ENCODE assay signal across 9 mouse cellular contexts in the genomic region with DNA sequence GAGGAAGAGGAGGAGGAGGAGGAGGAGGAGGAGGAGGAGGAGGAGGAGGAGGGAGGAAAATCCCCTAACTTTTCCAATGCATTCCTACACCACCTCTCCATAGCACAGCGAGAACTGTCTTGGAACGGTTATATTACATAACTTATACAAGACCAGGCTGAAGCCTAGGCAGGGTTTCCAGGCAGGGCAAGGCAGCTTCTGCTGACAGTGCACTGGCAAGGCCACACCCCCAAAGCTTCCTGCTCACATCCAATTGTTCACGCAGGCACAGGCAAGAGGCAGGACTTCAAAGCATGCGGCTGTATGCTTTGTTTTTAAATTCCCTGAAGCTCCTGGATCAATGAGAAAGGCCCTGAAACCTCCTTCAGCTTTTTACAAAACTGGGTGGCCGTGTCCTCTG. TPM values are rescaled to one million over a fixed set of nuclear protein-coding genes. Genes with fewer than 3 reads are reported as not detected.
DNase-seq lines count a peak whose midpoint lies in the region; ATAC-seq and TF ChIP-seq lines count a peak whose summit lies in the region.
"Had no signal": no experiment of that assay in that cellular context is flagged by ENCODE, and none has a peak within 500 bp of the region (broad histone marks: within the 10 kb centered on the region; RNA-seq: fewer than 3 reads in every experiment).

No protein-coding gene starts in this region.

- H3K9ac ChIP-seq in hindbrain, postnatal 0 days (replicated peaks; ENCODE audit: low read length), result no peak overlapping the region
- H3K9ac ChIP-seq in hindbrain, embryonic 16.5 days (ENCODE audit: low read depth, low read length), result no peak overlapping the region
- H3K9ac ChIP-seq in forebrain, postnatal 0 days, result no peak overlapping the region
- no peak overlapping the region for H3K9ac ChIP-seq in limb, embryonic 14.5 days (ENCODE audit: low read depth, low read length, severe bottlenecking)
- H3K9ac ChIP-seq: hindbrain, embryonic 15.5 days had no signal

- no peak for TF ChIP-seq POLR2A in limb, embryonic 14.5 days (IDR thresholded peaks at IDR 0.05; ENCODE audit: borderline replicate concordance, extremely low read depth, insufficient read depth, insufficient read length)

- no peak overlapping the region for H3K4me3 ChIP-seq in hindbrain, postnatal 0 days (ENCODE audit: low read length)
- H3K4me3 ChIP-seq in hindbrain, embryonic 16.5 days (ENCODE audit: low read length), result no peak overlapping the region
- no peak overlapping the region for H3K4me3 ChIP-seq in forebrain, postnatal 0 days (ENCODE audit: low read depth, low read length)
- no peak overlapping the region for H3K4me3 ChIP-seq in limb, embryonic 14.5 days (replicated peaks; ENCODE audit: low read length)
- H3K4me3 ChIP-seq: hindbrain, embryonic 15.5 days had no signal

- no peaks in the 10 kb centered on the region for H3K4me1 ChIP-seq in hindbrain, postnatal 0 days (ENCODE audit: insufficient read depth, low read length)
- no peaks in the 10 kb centered on the region for H3K4me1 ChIP-seq in hindbrain, embryonic 16.5 days (ENCODE audit: control insufficient read depth, insufficient read depth, low read depth, low read length)
- no peaks in the 10 kb centered on the region for H3K4me1 ChIP-seq in forebrain, postnatal 0 days (ENCODE audit: insufficient read depth)
- H3K4me1 ChIP-seq in limb, embryonic 14.5 days (ENCODE audit: control insufficient read depth, insufficient read depth, low read length), result peaks cover 7% of the 10 kb centered on the region; the same call in 1 of the 2 replicates
- H3K4me1 ChIP-seq: hindbrain, embryonic 15.5 days had no signal

- WGBS in hindbrain, postnatal 0 days, result 12% methylated on average over 5 of the region's 5 CpGs
- 21% methylated on average over 5 of the region's 5 CpGs for WGBS in hindbrain, embryonic 16.5 days
- 23% methylated on average over 5 of the region's 5 CpGs for WGBS in forebrain, postnatal 0 days
- WGBS in limb, embryonic 14.5 days, result 31% methylated on average over 5 of the region's 5 CpGs

- H3K27me3 ChIP-seq in hindbrain, postnatal 0 days (ENCODE audit: insufficient read depth, low read length), result no peaks in the 10 kb centered on the region
- H3K27me3 ChIP-seq in hindbrain, embryonic 16.5 days (replicated peaks; ENCODE audit: control insufficient read depth, insufficient read depth, low read length), result no peaks in the 10 kb centered on the region
- no peaks in the 10 kb centered on the region for H3K27me3 ChIP-seq in forebrain, postnatal 0 days (ENCODE audit: insufficient read depth, low read length)
- H3K27me3 ChIP-seq in limb, embryonic 14.5 days (ENCODE audit: control insufficient read depth, insufficient read depth, low read length), result no peaks in the 10 kb centered on the region
- H3K27me3 ChIP-seq: hindbrain, embryonic 15.5 days had no signal

- no peaks in the 10 kb centered on the region for H3K36me3 ChIP-seq in hindbrain, postnatal 0 days (ENCODE audit: insufficient read depth, low read length)
- no peaks in the 10 kb centered on the region for H3K36me3 ChIP-seq in hindbrain, embryonic 16.5 days (ENCODE audit: control insufficient read depth, insufficient read depth, low read length)
- H3K36me3 ChIP-seq in forebrain, postnatal 0 days (ENCODE audit: insufficient read depth), result no peaks in the 10 kb centered on the region
- H3K36me3 ChIP-seq in limb, embryonic 14.5 days (ENCODE audit: control insufficient read depth, insufficient read depth, low read length), result no peaks in the 10 kb centered on the region
- H3K36me3 ChIP-seq: hindbrain, embryonic 15.5 days had no signal

- TF ChIP-seq CTCF in hindbrain, postnatal 0 days (IDR thresholded peaks at IDR 0.05; ENCODE audit: low read depth), result no peak
- TF ChIP-seq CTCF in forebrain, postnatal 0 days (IDR thresholded peaks at IDR 0.05; ENCODE audit: low read depth), result no peak

- DNase-seq in hindbrain, postnatal 0 days (ENCODE audit: low spot score), result peak; percentile 30
- peak; percentile 74 for DNase-seq in Muller cell, postnatal 12 days (ENCODE audit: inconsistent ontology term)
- no peak for DNase-seq in forebrain, postnatal 0 days
- peak; percentile 58 for DNase-seq in limb, embryonic 14.5 days (ENCODE audit: low spot score)
- peak; percentile 84 for DNase-seq in thymus, postnatal 14 days
- DNase-seq in cerebellum, postnatal 4 days (ENCODE audit: low spot score in 2 of 2), result no peak
- no peak for DNase-seq in right cerebral cortex, postnatal 10 days (ENCODE audit: low spot score in 2 of 2)

- H3K9me3 ChIP-seq in hindbrain, postnatal 0 days (ENCODE audit: low read length), result no peaks in the 10 kb centered on the region
- H3K9me3 ChIP-seq in hindbrain, embryonic 16.5 days (ENCODE audit: control insufficient read depth, low read length), result no peaks in the 10 kb centered on the region
- H3K9me3 ChIP-seq in forebrain, postnatal 0 days (ENCODE audit: low read length), result no peaks in the 10 kb centered on the region
- no peaks in the 10 kb centered on the region for H3K9me3 ChIP-seq in limb, embryonic 14.5 days (ENCODE audit: control insufficient read depth, low read length)
- H3K9me3 ChIP-seq: hindbrain, embryonic 15.5 days had no signal

- H3K27ac ChIP-seq in hindbrain, postnatal 0 days, result no peak overlapping the region
- H3K27ac ChIP-seq in hindbrain, embryonic 16.5 days (ENCODE audit: low read depth, low read length), result no peak overlapping the region
- H3K27ac ChIP-seq in forebrain, postnatal 0 days (ENCODE audit: low read depth, low read length), result no peak overlapping the region
- H3K27ac ChIP-seq in limb, embryonic 14.5 days (replicated peaks; ENCODE audit: low read depth, low read length), result no peak overlapping the region
- H3K27ac ChIP-seq: hindbrain, embryonic 15.5 days had no signal

- no peak for ATAC-seq in hindbrain, postnatal 0 days
- ATAC-seq in hindbrain, embryonic 16.5 days, result no peak
- ATAC-seq in forebrain, postnatal 0 days, result peak; percentile 66
- ATAC-seq in limb, embryonic 14.5 days (ENCODE audit: low FRiP score, low read depth), result 0 out of 2 replicates have a peak, but pooled peaks have one; percentile 12

- H3K4me2 ChIP-seq in hindbrain, postnatal 0 days (ENCODE audit: low read depth, low read length), result no peak overlapping the region
- H3K4me2 ChIP-seq in hindbrain, embryonic 16.5 days (ENCODE audit: low read length), result no peak overlapping the region
- no peak overlapping the region for H3K4me2 ChIP-seq in forebrain, postnatal 0 days (ENCODE audit: low read depth)
- H3K4me2 ChIP-seq in limb, embryonic 14.5 days (replicated peaks; ENCODE audit: low read depth, low read length, severe bottlenecking), result no peak overlapping the region
- H3K4me2 ChIP-seq: hindbrain, embryonic 15.5 days had no signal

RNA-seq across cellular contexts. Expression of a gene that starts 19.8 kb away (rescaled TPM):
- total RNA-seq in hindbrain, postnatal 0 days (2014; rRNA removed), result 51.6 and 57.3 TPM in 2 replicates
- 2.0 and 2.7 TPM in 2 replicates for polyA plus RNA-seq in hindbrain, postnatal 0 days (2015; fragmentation: Nextera tagmentation; extraction: Ambion mirVana)
- 1.9 and 2.1 TPM in 2 replicates for polyA plus RNA-seq in hindbrain, embryonic 16.5 days (2015; fragmentation: Nextera tagmentation; extraction: Ambion mirVana)
- 40.3 and 54.5 TPM in 2 replicates for total RNA-seq in forebrain, postnatal 0 days (2014; rRNA removed)
- 1.9 and 2.2 TPM in 2 replicates for polyA plus RNA-seq in forebrain, postnatal 0 days (2015; fragmentation: Nextera tagmentation; extraction: Ambion mirVana)
- polyA plus RNA-seq in limb, embryonic 14.5 days (2012; rRNA removed), result 39.1 and 56.2 TPM in 2 replicates
- 5.2 and 6.4 TPM in 2 replicates for polyA plus RNA-seq in limb, embryonic 14.5 days (2014; fragmentation: Nextera tagmentation; extraction: Ambion mirVana)

RNA-seq across cellular contexts. Expression of a gene that starts 44.9 kb away (rescaled TPM):
- 4.7 and 6.8 TPM in 2 replicates for total RNA-seq in hindbrain, postnatal 0 days (2014; rRNA removed)
- 3.6 and 3.7 TPM in 2 replicates for polyA plus RNA-seq in hindbrain, postnatal 0 days (2015; fragmentation: Nextera tagmentation; extraction: Ambion mirVana)
- 4.1 and 5.3 TPM in 2 replicates for polyA plus RNA-seq in hindbrain, embryonic 16.5 days (2015; fragmentation: Nextera tagmentation; extraction: Ambion mirVana)
- 3.1 and 4.4 TPM in 2 replicates for total RNA-seq in forebrain, postnatal 0 days (2014; rRNA removed)
- 2.2 and 2.5 TPM in 2 replicates for polyA plus RNA-seq in forebrain, postnatal 0 days (2015; fragmentation: Nextera tagmentation; extraction: Ambion mirVana)
- 13.3 and 15.9 TPM in 2 replicates for polyA plus RNA-seq in limb, embryonic 14.5 days (2012; rRNA removed)
- polyA plus RNA-seq in limb, embryonic 14.5 days (2014; fragmentation: Nextera tagmentation; extraction: Ambion mirVana), result 17.5 and 20.1 TPM in 2 replicates

Comparison
In these comparisons a context has a peak if more than half of its experiments do, and no peak if none do; other contexts are left out.
1. ATAC-seq: peak in forebrain, postnatal 0 days (single experiment) and limb, embryonic 14.5 days (single experiment); none in hindbrain, postnatal 0 days (single experiment) and hindbrain, embryonic 16.5 days (single experiment).
2. DNase-seq: peak in hindbrain, postnatal 0 days (single experiment), Muller cell, postnatal 12 days (single experiment), limb, embryonic 14.5 days (single experiment) and thymus, postnatal 14 days (single experiment); none in forebrain, postnatal 0 days (single experiment), cerebellum, postnatal 4 days (0 of 2) and right cerebral cortex, postnatal 10 days (0 of 2).